Mouse (Mus musculus) brain, embryonic 18.5 days (tissue): ENCODE measurements around the gene Cnot10.
"Not testable (repeated sequence)": the region's sequence is repeated elsewhere in the genome, so short reads cannot be mapped to it uniquely, and the experiment has no call there.

ENCODE experiments used
- DNase-seq: peaks from one replicate; pipeline ENCODE4 v3.0.0-alpha.2; 2012; ENCODE audit warnings: low read depth, low spot score

Cnot10 gene

GRCm38 (mm10) chr9:114650938-114651634, 11.1 kb upstream of the Cnot10 start:
- no peak for DNase-seq

- DNase-seq: no peak
These were observed 9.4 kb upstream of the Cnot10 start for GRCm38 (mm10) chr9:114649371-114649770.

GRCm38 (mm10) chr9:114648472-114648871, 8.5 kb upstream of the Cnot10 start:
- DNase-seq: not testable (repeated sequence)

GRCm38 (mm10) chr9:114647506-114648432, 7.8 kb upstream of the Cnot10 start:
- DNase-seq: no peak

- DNase-seq: no peak
These were observed 6.8 kb upstream of the Cnot10 start for GRCm38 (mm10) chr9:114646556-114647505.

GRCm38 (mm10) chr9:114639186-114639748, 717 bp downstream of the Cnot10 start:
- DNase-seq: no peak

- DNase-seq: no peak
These were observed 3.2 kb downstream of the Cnot10 start for GRCm38 (mm10) chr9:114636751-114637150.

GRCm38 (mm10) chr9:114636150-114636549, 3.8 kb downstream of the Cnot10 start:
- DNase-seq: no peak

- DNase-seq: no peak
These were observed 7.7 kb downstream of the Cnot10 start for GRCm38 (mm10) chr9:114632331-114632730.

GRCm38 (mm10) chr9:114626726-114627125, 13.3 kb downstream of the Cnot10 start:
- no peak for DNase-seq

- DNase-seq: no peak
These were observed 15.8 kb downstream of the Cnot10 start for GRCm38 (mm10) chr9:114624178-114624577.

GRCm38 (mm10) chr9:114621149-114621548, 18.8 kb downstream of the Cnot10 start:
- DNase-seq: no peak

- no peak for DNase-seq
These were observed 25.6 kb downstream of the Cnot10 start for GRCm38 (mm10) chr9:114614176-114614953.

- DNase-seq: no peak
These were observed 27.0 kb downstream of the Cnot10 start for GRCm38 (mm10) chr9:114613026-114613425.

- DNase-seq: no peak
These were observed 27.4 kb downstream of the Cnot10 start for GRCm38 (mm10) chr9:114612566-114612965.

GRCm38 (mm10) chr9:114610266-114610665, 29.7 kb downstream of the Cnot10 start:
- no peak for DNase-seq

- DNase-seq: no peak
These were observed 36.0 kb downstream of the Cnot10 start for GRCm38 (mm10) chr9:114603876-114604540.

GRCm38 (mm10) chr9:114601096-114601495, 38.9 kb downstream of the Cnot10 start:
- no peak for DNase-seq

GRCm38 (mm10) chr9:114585017-114585345, 55.0 kb downstream of the Cnot10 start:
- no peak for DNase-seq
